Mouse (Mus musculus): ENCODE results near the gene Gm853. TPM values are rescaled to one million over a fixed set of nuclear protein-coding genes. Genes with fewer than 3 reads are reported as not detected.

The Gm853 gene
- total and polyA plus RNA-seq, 2 experiments from 2014 or later, result 0.08 TPM; not detected in 1

GRCm38 (mm10) chr4:130175072-130175711 is 47.0 kb downstream of the Gm853 start, which contains the start of gene Tinagl1:
TSS of gene Tinagl1 (minus strand) at chr4:130175122.
- H3K36me3 ChIP-seq (ENCODE audit: insufficient read depth), result no peaks in the 10 kb centered on the region
- H3K4me3 ChIP-seq (ENCODE audit: low read depth, low read length), result no peak within 1 kb of the TSS
- no peak for DNase-seq
- 1% methylated on average over 14 of the region's 14 CpGs for WGBS
- H3K4me2 ChIP-seq (ENCODE audit: low read depth), result 0 out of 2 replicates have a peak within 1 kb of the TSS, but pooled peaks have one; percentile 2
- H3K27me3 ChIP-seq (ENCODE audit: insufficient read depth, low read length), result peaks cover 16% of the 10 kb centered on the region
- TF ChIP-seq CTCF (IDR thresholded peaks at IDR 0.05; ENCODE audit: low read depth), result no peak
- H3K4me1 ChIP-seq (ENCODE audit: insufficient read depth), result no peaks in the 10 kb centered on the region
- H3K9ac ChIP-seq, result no peak within 1 kb of the TSS
- no peaks in the 10 kb centered on the region for H3K9me3 ChIP-seq (ENCODE audit: low read length)
- H3K27ac ChIP-seq (ENCODE audit: low read depth, low read length), result no peak within 1 kb of the TSS
- ATAC-seq, result no peak

- no peaks in the 10 kb centered on the region for H3K36me3 ChIP-seq (ENCODE audit: insufficient read depth)
- H3K4me1 ChIP-seq (ENCODE audit: insufficient read depth), result no peaks in the 10 kb centered on the region
- no peak overlapping the region for H3K9ac ChIP-seq
- TF ChIP-seq CTCF (IDR thresholded peaks at IDR 0.05; ENCODE audit: low read depth), result no peak
- 6% methylated on average over 25 of the region's 25 CpGs for WGBS
- peaks cover 16% of the 10 kb centered on the region for H3K27me3 ChIP-seq (ENCODE audit: insufficient read depth, low read length)
- H3K27ac ChIP-seq (ENCODE audit: low read depth, low read length), result no peak overlapping the region
- no peak for DNase-seq
- H3K4me3 ChIP-seq (ENCODE audit: low read depth, low read length), result no peak overlapping the region
- H3K4me2 ChIP-seq (ENCODE audit: low read depth), result 0 out of 2 replicates have a peak overlapping the region, but pooled peaks have one; percentile 2
- no peaks in the 10 kb centered on the region for H3K9me3 ChIP-seq (ENCODE audit: low read length)
- ATAC-seq, result no peak
Observed at GRCm38 (mm10) chr4:130174335-130175031, 47.7 kb downstream of the Gm853 start.

- Histone ChIP-seq H3K4me3 (ENCODE audit: low read depth, low read length) (no peak overlapping the region), H3K9ac (no peak overlapping the region), H3K36me3 (ENCODE audit: insufficient read depth) (no peaks in the 10 kb centered on the region), H3K27ac (ENCODE audit: low read depth, low read length) (no peak overlapping the region), H3K4me1 (ENCODE audit: insufficient read depth) (no peaks in the 10 kb centered on the region), H3K9me3 (ENCODE audit: low read length) (no peaks in the 10 kb centered on the region), H3K27me3 (ENCODE audit: insufficient read depth, low read length) (peaks cover 16% of the 10 kb centered on the region), H3K4me2 (ENCODE audit: low read depth) (no peak overlapping the region)
- TF ChIP-seq CTCF (IDR thresholded peaks at IDR 0.05; ENCODE audit: low read depth), result no peak
- WGBS, result 52% methylated on average over 19 of the region's 19 CpGs
- DNase-seq (no peak), ATAC-seq (no peak)
Observed at GRCm38 (mm10) chr4:130173911-130174311, 48.3 kb downstream of the Gm853 start.

GRCm38 (mm10) chr4:130173060-130173822 is 49.0 kb downstream of the Gm853 start:
- 68% methylated on average over 11 of the region's 11 CpGs for WGBS
- H3K4me3 ChIP-seq (ENCODE audit: low read depth, low read length), result no peak overlapping the region

GRCm38 (mm10) chr4:130171951-130172765 is 50.0 kb downstream of the Gm853 start:
- H3K9me3 ChIP-seq (ENCODE audit: low read length), result no peaks in the 10 kb centered on the region
- H3K36me3 ChIP-seq (ENCODE audit: insufficient read depth), result no peaks in the 10 kb centered on the region
- no peak for DNase-seq
- no peak overlapping the region for H3K4me2 ChIP-seq (ENCODE audit: low read depth)
- no peak overlapping the region for H3K27ac ChIP-seq (ENCODE audit: low read depth, low read length)
- H3K27me3 ChIP-seq (ENCODE audit: insufficient read depth, low read length), result peaks cover 16% of the 10 kb centered on the region
- WGBS, result 69% methylated on average over 11 of the region's 11 CpGs
- no peak for TF ChIP-seq CTCF (IDR thresholded peaks at IDR 0.05; ENCODE audit: low read depth)
- H3K4me3 ChIP-seq (ENCODE audit: low read depth, low read length), result no peak overlapping the region
- no peak overlapping the region for H3K9ac ChIP-seq
- ATAC-seq, result no peak
- no peaks in the 10 kb centered on the region for H3K4me1 ChIP-seq (ENCODE audit: insufficient read depth)

More at GRCm38 (mm10) chr4:130173060-130173822, 49.0 kb downstream of the Gm853 start:
- ATAC-seq (no peak), DNase-seq (no peak)
- no peaks in the 10 kb centered on the region for H3K4me1 ChIP-seq (ENCODE audit: insufficient read depth)
- no peaks in the 10 kb centered on the region for H3K9me3 ChIP-seq (ENCODE audit: low read length)
- no peaks in the 10 kb centered on the region for H3K36me3 ChIP-seq (ENCODE audit: insufficient read depth)
- peaks cover 16% of the 10 kb centered on the region for H3K27me3 ChIP-seq (ENCODE audit: insufficient read depth, low read length)
- H3K9ac ChIP-seq, result no peak overlapping the region
- no peak for TF ChIP-seq CTCF (IDR thresholded peaks at IDR 0.05; ENCODE audit: low read depth)
- no peak overlapping the region for H3K4me2 ChIP-seq (ENCODE audit: low read depth)
- no peak overlapping the region for H3K27ac ChIP-seq (ENCODE audit: low read depth, low read length)

GRCm38 (mm10) chr4:130170362-130170761 is 51.8 kb downstream of the Gm853 start:
- Histone ChIP-seq H3K4me2 (ENCODE audit: low read depth) (no peak overlapping the region), H3K27me3 (ENCODE audit: insufficient read depth, low read length) (peaks cover 15% of the 10 kb centered on the region), H3K4me3 (ENCODE audit: low read depth, low read length) (no peak overlapping the region), H3K4me1 (ENCODE audit: insufficient read depth) (no peaks in the 10 kb centered on the region), H3K27ac (ENCODE audit: low read depth, low read length) (no peak overlapping the region), H3K36me3 (ENCODE audit: insufficient read depth) (no peaks in the 10 kb centered on the region), H3K9me3 (ENCODE audit: low read length) (no peaks in the 10 kb centered on the region), H3K9ac (no peak overlapping the region)
- ATAC-seq (no peak), DNase-seq (no peak)
- TF ChIP-seq CTCF (IDR thresholded peaks at IDR 0.05; ENCODE audit: low read depth), result no peak
- 87% methylated on average over 4 of the region's 4 CpGs for WGBS

All from forebrain, postnatal 0 days (tissue).